Mouse (Mus musculus) hindbrain, postnatal 0 days (tissue): ENCODE data around the gene Col6a3. TPM values are rescaled to one million over a fixed set of nuclear protein-coding genes. Genes with fewer than 3 reads are reported as not detected.

ENCODE experiments used
- ATAC-seq: fragments of 200-750 bp; cut with Nextera tagmentation; 2 replicates; pipeline ENCODE4 v1.8.0; 2017; ENCODE audit warnings: mild to moderate bottlenecking, moderate TSS enrichment, moderate library complexity
- DNase-seq: peaks from one replicate; pipeline ENCODE4 v3.0.0-alpha.2; 2015; ENCODE audit warnings: low spot score
- H3K27ac ChIP-seq: fragments of 300-500 bp; sonication (generic); 2 replicates; pipeline ENCODE4 v1.5.1; 2014; ENCODE audit warnings: mild to moderate bottlenecking
- H3K27me3 ChIP-seq: fragments of 300-500 bp; sonication (generic); 2 replicates; pipeline ENCODE4 v1.6.1; 2014; ENCODE audit warnings: low read length, mixed read lengths; ENCODE audit not compliant: insufficient read depth
- H3K36me3 ChIP-seq: fragments of 300-500 bp; sonication (generic); 2 replicates; pipeline ENCODE4 v1.6.1; 2014; ENCODE audit warnings: low read length, mixed read lengths; ENCODE audit not compliant: insufficient read depth
- H3K4me1 ChIP-seq: fragments of 300-500 bp; sonication (generic); 2 replicates; pipeline ENCODE4 v1.6.1; 2014; ENCODE audit warnings: antibody characterized with exemption, low read length, mixed read lengths; ENCODE audit not compliant: insufficient read depth
- H3K4me2 ChIP-seq: fragments of 300-500 bp; sonication (generic); 2 replicates; pipeline ENCODE4 v1.6.1; 2014; ENCODE audit warnings: low read depth, mild to moderate bottlenecking, low read length, moderate library complexity, mixed read lengths
- H3K4me3 ChIP-seq: fragments of 300-500 bp; sonication (generic); 2 replicates; pipeline ENCODE4 v1.5.1; 2014; ENCODE audit warnings: low read length
- H3K9ac ChIP-seq: fragments of 300-500 bp; sonication (generic); replicated peaks from 2 replicates; pipeline ENCODE4 v1.6.1; 2014; ENCODE audit warnings: mild to moderate bottlenecking, low read length, moderate library complexity, mixed read lengths
- H3K9me3 ChIP-seq: fragments of 300-500 bp; sonication (generic); 2 replicates; pipeline ENCODE4 v1.6.1; 2016; ENCODE audit warnings: low read length, mixed read lengths
- CTCF ChIP-seq: IDR thresholded peaks from 2 replicates; pipeline ENCODE4 v1.5.1; 2016; ENCODE audit warnings: antibody characterized with exemption, control low read depth, low read depth
- WGBS: fragments of 180-500 bp; shearing (Covaris S2); extraction: QIAGEN DNeasy Blood & Tissue Kit; methylation state at CpG from one replicate; pipeline ENCODE4 v1.1.7; 2014; 5-methylcytosine and 5-hydroxymethylcytosine counted together
- polyA plus RNA-seq: library from polyadenylated mRNA; unstranded; fragments of >200 nt; fragmentation: Nextera tagmentation; extraction: Ambion mirVana; gene quantifications from 2 replicates; pipeline ENCODE4 v1.2.1, GENCODE M21; 2015
- total RNA-seq: library from RNA; depleted of rRNA; stranded (reverse); fragments of >200 nt; gene quantifications from 2 replicates; pipeline ENCODE4 v1.2.3, GENCODE M21; 2014; rRNA removed

Gene Col6a3
- 15.9 and 19.2 TPM in 2 replicates for total RNA-seq
- polyA plus RNA-seq, result 4.9 and 5.2 TPM in 2 replicates

- Histone ChIP-seq H3K27ac (no peak within 1 kb of the TSS), H3K4me3 (no peak within 1 kb of the TSS), H3K4me1 (no peaks in the 10 kb centered on the region; the same call in 1 of the 2 replicates), H3K4me2 (no peak within 1 kb of the TSS), H3K27me3 (no peaks in the 10 kb centered on the region), H3K9me3 (no peaks in the 10 kb centered on the region), H3K36me3 (no peaks in the 10 kb centered on the region), H3K9ac (no peak within 1 kb of the TSS)
- DNase-seq (no peak), ATAC-seq (no peak)
- no peak for TF ChIP-seq CTCF
- WGBS, result 42% methylated on average over 4 of the region's 4 CpGs
These were observed at the start of gene Col6a3 for GRCm38 (mm10) chr1:90843836-90844235. Gene Col6a3 (minus strand): TSS chr1:90843971.

- 0 out of 2 replicates have a peak, but pooled peaks cover 4% of the 10 kb centered on the region for H3K9me3 ChIP-seq
- H3K27me3 ChIP-seq, result no peaks in the 10 kb centered on the region
- no peak overlapping the region for H3K4me2 ChIP-seq
- no peak overlapping the region for H3K27ac ChIP-seq
- no peak for ATAC-seq
- 69% methylated on average over 5 of the region's 6 CpGs for WGBS
- H3K4me1 ChIP-seq, result no peaks in the 10 kb centered on the region
- H3K36me3 ChIP-seq, result no peaks in the 10 kb centered on the region
- no peak overlapping the region for H3K4me3 ChIP-seq
- H3K9ac ChIP-seq, result no peak overlapping the region
- no peak for DNase-seq
- TF ChIP-seq CTCF, result no peak
These were observed 42.1 kb upstream of the Col6a3 start for GRCm38 (mm10) chr1:90885771-90886460.

- H3K4me1 ChIP-seq, result no peaks in the 10 kb centered on the region
- no peaks in the 10 kb centered on the region for H3K9me3 ChIP-seq
- no peak overlapping the region for H3K4me2 ChIP-seq
- no peaks in the 10 kb centered on the region for H3K27me3 ChIP-seq
- no peaks in the 10 kb centered on the region for H3K36me3 ChIP-seq
- DNase-seq (no peak), ATAC-seq (no peak)
- no peak overlapping the region for H3K9ac ChIP-seq
- H3K4me3 ChIP-seq, result no peak overlapping the region
- WGBS, result 70% methylated on average over 5 of the region's 5 CpGs
- TF ChIP-seq CTCF, result no peak
- no peak overlapping the region for H3K27ac ChIP-seq
These were observed 32.9 kb upstream of the Col6a3 start for GRCm38 (mm10) chr1:90876486-90877270.

- no peak overlapping the region for H3K4me2 ChIP-seq
- no peak overlapping the region for H3K27ac ChIP-seq
- no peak for TF ChIP-seq CTCF
- H3K4me1 ChIP-seq, result no peaks in the 10 kb centered on the region
- H3K9me3 ChIP-seq, result no peaks in the 10 kb centered on the region
- DNase-seq, result no peak
- ATAC-seq, result no peak
- H3K36me3 ChIP-seq, result no peaks in the 10 kb centered on the region
- 48% methylated on average over 2 of the region's 2 CpGs for whole genome bisulfite sequencing
- H3K9ac ChIP-seq, result no peak overlapping the region
- H3K27me3 ChIP-seq, result no peaks in the 10 kb centered on the region
- H3K4me3 ChIP-seq, result no peak overlapping the region
These were observed 32.2 kb upstream of the Col6a3 start for GRCm38 (mm10) chr1:90875961-90876360.

GRCm38 (mm10) chr1:90875371-90875770 is 31.6 kb upstream of the Col6a3 start:
- Histone ChIP-seq H3K36me3 (no peaks in the 10 kb centered on the region), H3K9ac (no peak overlapping the region), H3K9me3 (no peaks in the 10 kb centered on the region), H3K4me2 (no peak overlapping the region), H3K4me3 (no peak overlapping the region), H3K27ac (no peak overlapping the region), H3K4me1 (no peaks in the 10 kb centered on the region), H3K27me3 (no peaks in the 10 kb centered on the region)
- DNase-seq (no peak), ATAC-seq (no peak)
- no peak for TF ChIP-seq CTCF
- 86% methylated on average over 8 of the region's 8 CpGs for WGBS

- H3K27me3 ChIP-seq, result no peaks in the 10 kb centered on the region
- no peak for TF ChIP-seq CTCF
- 87% methylated on average over 2 of the region's 2 CpGs for WGBS
- no peak overlapping the region for H3K4me2 ChIP-seq
- H3K27ac ChIP-seq, result no peak overlapping the region
- H3K4me3 ChIP-seq, result no peak overlapping the region
- no peaks in the 10 kb centered on the region for H3K36me3 ChIP-seq
- H3K9me3 ChIP-seq, result no peaks in the 10 kb centered on the region
- H3K9ac ChIP-seq, result no peak overlapping the region
- no peak for ATAC-seq
- no peaks in the 10 kb centered on the region for H3K4me1 ChIP-seq
- peak; percentile 12 for DNase-seq
These were observed 26.8 kb upstream of the Col6a3 start for GRCm38 (mm10) chr1:90870581-90870980.
